In the genomic region with DNA sequence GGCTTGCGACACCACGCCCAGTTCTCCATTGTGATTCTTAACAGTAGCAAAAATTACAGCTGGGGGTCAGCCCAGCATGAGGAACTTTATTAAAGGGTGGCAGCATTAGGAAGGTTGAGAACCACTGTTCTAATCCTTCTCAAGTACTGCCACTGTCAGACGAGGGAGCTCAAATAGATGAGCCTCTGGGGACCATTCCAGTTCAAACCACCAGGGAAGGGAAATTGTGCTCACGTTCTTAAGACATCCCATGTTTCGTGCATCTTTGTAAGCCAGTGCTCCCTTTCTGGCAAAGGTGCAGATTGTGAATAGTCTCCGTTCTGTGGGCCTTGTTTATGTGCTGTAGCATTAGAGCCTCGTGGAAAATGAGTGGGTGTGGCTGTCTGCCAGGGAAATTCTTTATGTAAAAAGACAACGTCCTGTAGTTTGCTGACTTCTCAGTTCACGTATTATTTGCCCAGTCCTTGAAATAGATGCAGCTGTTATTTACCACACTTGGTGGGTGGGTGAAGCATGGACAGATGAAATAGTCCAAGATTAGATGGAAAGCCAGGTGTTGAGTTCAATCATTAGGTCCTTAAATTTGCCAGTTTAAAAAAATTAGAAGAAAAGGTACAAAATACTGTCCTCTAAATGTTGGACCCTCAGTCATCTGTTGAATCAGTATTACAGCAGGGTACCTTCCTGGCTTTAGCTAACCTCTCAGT, we compare ENCODE assay signal across 25 mouse cellular contexts. TPM values are rescaled to one million over a fixed set of nuclear protein-coding genes. Genes with fewer than 3 reads are reported as not detected.
DNase-seq lines count a peak whose midpoint lies in the region; ATAC-seq and TF ChIP-seq lines count a peak whose summit lies in the region.
"Had no signal": no experiment of that assay in that cellular context is flagged by ENCODE, and none has a peak within 500 bp of the region (broad histone marks: within the 10 kb centered on the region; RNA-seq: fewer than 3 reads in every experiment).

No protein-coding gene starts in this region.

- H3K4me1 ChIP-seq in limb, embryonic 14.5 days (ENCODE audit: control insufficient read depth, insufficient read depth, low read length), result peaks cover 32% of the 10 kb centered on the region

- DNase-seq in layer of hippocampus, adult 2 months (ENCODE audit: low spot score in 2 of 2), result no peak
- DNase-seq in layer of hippocampus, postnatal 36 days, result no peak
- peak; percentile 42 for DNase-seq in CD4-positive, CD25-positive, alpha-beta regulatory T cell, adult 2 months (ENCODE audit: low read depth, low spot score)
- peak; percentile 47 for DNase-seq in R1 (ENCODE audit: low read depth, low spot score)
- peak; percentile 31 for DNase-seq in limb, embryonic 14.5 days (ENCODE audit: low spot score)
- no peak for DNase-seq in B cell, adult 2 months
- DNase-seq in natural killer cell, adult 2 months (ENCODE audit: low spot score in 2 of 2), result no peak
- DNase-seq in urinary bladder, postnatal 14 days (ENCODE audit: low spot score), result no peak
- DNase-seq: adrenal gland, postnatal 25 days; cerebellum, adult 11-12 months; cerebellum, postnatal 10 days; thymus, adult 2 months had no signal

- no peaks in the 10 kb centered on the region for H3K27me3 ChIP-seq in limb, embryonic 14.5 days (ENCODE audit: control insufficient read depth, insufficient read depth, low read length)
- H3K27me3 ChIP-seq: embryonic facial prominence, embryonic 12.5 days; forebrain, embryonic 13.5 days; limb, embryonic 15.5 days; neural tube, embryonic 15.5 days had no signal

- WGBS in limb, embryonic 14.5 days, result 51% methylated on average over 9 of the region's 9 CpGs

- no peak overlapping the region for H3K4me3 ChIP-seq in layer of hippocampus, adult 2 months
- H3K4me3 ChIP-seq in limb, embryonic 14.5 days (replicated peaks; ENCODE audit: low read length), result no peak overlapping the region
- H3K4me3 ChIP-seq: embryonic facial prominence, embryonic 12.5 days; erythroblast, embryonic 14.5 days; forebrain, embryonic 13.5 days; limb, embryonic 15.5 days; liver, embryonic 15.5 days; midbrain, embryonic 10.5 days; neural tube, embryonic 15.5 days had no signal

- H3K36me3 ChIP-seq in limb, embryonic 14.5 days (ENCODE audit: control insufficient read depth, insufficient read depth, low read length), result no peaks in the 10 kb centered on the region
- H3K36me3 ChIP-seq: embryonic facial prominence, embryonic 12.5 days; limb, embryonic 15.5 days; liver, embryonic 15.5 days; neural tube, embryonic 15.5 days had no signal

- no peak overlapping the region for H3K4me2 ChIP-seq in limb, embryonic 14.5 days (replicated peaks; ENCODE audit: low read depth, low read length, severe bottlenecking)
- H3K4me2 ChIP-seq: embryonic facial prominence, embryonic 12.5 days; forebrain, embryonic 13.5 days; heart, embryonic 11.5 days; limb, embryonic 15.5 days; liver, embryonic 15.5 days; neural tube, embryonic 15.5 days had no signal

- no peaks in the 10 kb centered on the region for H3K9me3 ChIP-seq in limb, embryonic 14.5 days (ENCODE audit: control insufficient read depth, low read length)
- H3K9me3 ChIP-seq: embryonic facial prominence, embryonic 12.5 days; forebrain, embryonic 13.5 days; G1E; limb, embryonic 15.5 days; liver, embryonic 15.5 days; midbrain, embryonic 10.5 days; neural tube, embryonic 15.5 days had no signal

- peak overlapping the region; percentile 98 for H3K27ac ChIP-seq in layer of hippocampus, adult 2 months
- no peak overlapping the region for H3K27ac ChIP-seq in limb, embryonic 14.5 days (replicated peaks; ENCODE audit: low read depth, low read length)
- H3K27ac ChIP-seq: embryonic facial prominence, embryonic 12.5 days; forebrain, embryonic 13.5 days; limb, embryonic 15.5 days; liver, embryonic 15.5 days; midbrain, embryonic 10.5 days; neural tube, embryonic 15.5 days; stomach, postnatal 0 days had no signal

- peak; percentile 35; the same call in 1 of the 2 replicates for TF ChIP-seq CTCF in layer of hippocampus, adult 2 months (conservative IDR thresholded peaks at IDR 0.05)

- H3K9ac ChIP-seq in limb, embryonic 14.5 days (ENCODE audit: low read depth, low read length, severe bottlenecking), result no peak overlapping the region
- H3K9ac ChIP-seq: embryonic facial prominence, embryonic 12.5 days; forebrain, embryonic 13.5 days; limb, embryonic 15.5 days; liver, embryonic 15.5 days; neural tube, embryonic 15.5 days had no signal

- ATAC-seq in limb, embryonic 14.5 days (ENCODE audit: low FRiP score, low read depth), result no peak
- ATAC-seq: forebrain, embryonic 13.5 days; hindbrain, embryonic 16.5 days; intestine, embryonic 16.5 days; midbrain, embryonic 16.5 days had no signal

- no peak for TF ChIP-seq POLR2A in limb, embryonic 14.5 days (IDR thresholded peaks at IDR 0.05; ENCODE audit: borderline replicate concordance, extremely low read depth, insufficient read depth, insufficient read length)

RNA-seq across cellular contexts. Expression of gene Cyfip1, which starts 5.2 kb away (rescaled TPM):
- 100 to 1,000 TPM; 117 to 130 TPM for total RNA-seq in layer of hippocampus, adult 2 months (2021)
- 100 to 1,000 TPM; 107 to 121 TPM for total RNA-seq in layer of hippocampus, postnatal 36 days (2021)
- polyA plus RNA-seq in limb, embryonic 14.5 days (2012; rRNA removed), result 53.2 and 55.6 TPM in 2 replicates
- 115 and 127 TPM in 2 replicates for polyA plus RNA-seq in limb, embryonic 14.5 days (2014; fragmentation: Nextera tagmentation; extraction: Ambion mirVana)

RNA-seq across cellular contexts. Expression of gene Tubgcp5, which starts 52.8 kb away (rescaled TPM):
- total RNA-seq in layer of hippocampus, adult 2 months (2021), result 10 to 100 TPM; 29.5 to 32.9 TPM
- 10 to 100 TPM; 30.3 to 30.9 TPM for total RNA-seq in layer of hippocampus, postnatal 36 days (2021)
- polyA plus RNA-seq in limb, embryonic 14.5 days (2012; rRNA removed), result 22.0 and 26.4 TPM in 2 replicates
- 33.1 and 34.0 TPM in 2 replicates for polyA plus RNA-seq in limb, embryonic 14.5 days (2014; fragmentation: Nextera tagmentation; extraction: Ambion mirVana)

Comparison
In these comparisons a context has a peak if more than half of its experiments do, and no peak if none do; other contexts are left out.
1. DNase-seq: peak in CD4-positive, CD25-positive, alpha-beta regulatory T cell, adult 2 months (single experiment), R1 (single experiment) and limb, embryonic 14.5 days (single experiment); none in layer of hippocampus, adult 2 months (0 of 2), layer of hippocampus, postnatal 36 days (0 of 2), B cell, adult 2 months (0 of 2), natural killer cell, adult 2 months (0 of 2) and urinary bladder, postnatal 14 days (single experiment).